Mouse (Mus musculus) midbrain, embryonic 13.5 days (tissue): ENCODE results near the gene Pex1. TPM values are rescaled to one million over a fixed set of nuclear protein-coding genes. Genes with fewer than 3 reads are reported as not detected.

Experiments
- ATAC-seq: fragments of 200-750 bp; cut with Nextera tagmentation; 2 replicates; pipeline ENCODE4 v1.8.0; 2017; ENCODE audit warnings: mild to moderate bottlenecking, moderate TSS enrichment, moderate library complexity
- H3K27ac ChIP-seq: fragments of 300-500 bp; sonication (generic); 2 replicates; pipeline ENCODE4 v1.5.1; 2015; ENCODE audit warnings: inconsistent platforms, mild to moderate bottlenecking, moderate library complexity
- H3K27me3 ChIP-seq: fragments of 300-500 bp; sonication (generic); 2 replicates; pipeline ENCODE4 v1.6.1; 2015; ENCODE audit warnings: mild to moderate bottlenecking, inconsistent platforms
- H3K36me3 ChIP-seq: fragments of 300-500 bp; sonication (generic); 2 replicates; pipeline ENCODE4 v1.6.1; 2015; ENCODE audit warnings: mild to moderate bottlenecking, inconsistent platforms
- H3K4me1 ChIP-seq: fragments of 300-500 bp; sonication (generic); replicated peaks from 2 replicates; pipeline ENCODE4 v1.6.1; 2015; ENCODE audit warnings: inconsistent platforms
- H3K4me2 ChIP-seq: fragments of 300-500 bp; sonication (generic); replicated peaks from 2 replicates; pipeline ENCODE4 v1.6.1; 2015; ENCODE audit warnings: moderate library complexity, mild to moderate bottlenecking, inconsistent platforms
- H3K4me3 ChIP-seq: fragments of 300-500 bp; sonication (generic); replicated peaks from 2 replicates; pipeline ENCODE4 v1.5.1; 2015; ENCODE audit warnings: mild to moderate bottlenecking, inconsistent platforms
- H3K9ac ChIP-seq: fragments of 300-500 bp; sonication (generic); replicated peaks from 2 replicates; pipeline ENCODE4 v1.6.1; 2015; ENCODE audit warnings: mild to moderate bottlenecking, inconsistent platforms
- H3K9me3 ChIP-seq: fragments of 300-500 bp; sonication (generic); 2 replicates; pipeline ENCODE4 v1.6.1; 2016; ENCODE audit warnings: mild to moderate bottlenecking, inconsistent platforms
- whole genome bisulfite sequencing: fragments of 180-500 bp; shearing (Covaris S2); methylation state at CpG from one replicate; pipeline ENCODE4 v1.1.7; 2015; 5-methylcytosine and 5-hydroxymethylcytosine counted together
- microRNA-seq: library from miRNA; unstranded; fragments of <30 nt; microRNA quantifications from one replicate; pipeline ENCODE4, GENCODE M21; 2016
- polyA plus RNA-seq: library from polyadenylated mRNA; unstranded; fragments of >200 nt; fragmentation: Nextera tagmentation; extraction: Ambion mirVana; gene quantifications from 2 replicates; pipeline ENCODE4 v1.2.1, GENCODE M21; 2015

Pex1 gene
- polyA plus RNA-seq, 1 experiment from 2014 or later = 23.7 TPM

GRCm38 (mm10) chr5:3669938-3670554 is 74.2 kb downstream of the Pex1 start:
- no peak for ATAC-seq
- Histone ChIP-seq H3K4me3 (no peak overlapping the region), H3K4me2 (no peak overlapping the region), H3K36me3 (no peaks in the 10 kb centered on the region), H3K9ac (no peak overlapping the region), H3K27ac (no peak overlapping the region), H3K9me3 (no peaks in the 10 kb centered on the region), H3K4me1 (no peaks in the 10 kb centered on the region), H3K27me3 (no peaks in the 10 kb centered on the region)
- WGBS = 92% methylated on average over 6 of the region's 6 CpGs

Small RNA genes within 50 kb of the gene (microRNA-seq; reads per million reads assigned to microRNA genes)
- not detected for gene Gm26238

Other genes starting within 250 kb of the Pex1 start
- gene Fam133b, start 52.2 kb upstream of the Pex1 start, polyA plus RNA-seq = 32.5 and 35.5 TPM in 2 replicates
- gene 1700109H08Rik, start 24.5 kb upstream of the Pex1 start, polyA plus RNA-seq = 4.1 and 4.3 TPM in 2 replicates
- 15.6 and 18.6 TPM in 2 replicates for gene Rbm48, start 519 bp downstream of the Pex1 start, polyA plus RNA-seq
- gene Tmbim7, start 55.1 kb downstream of the Pex1 start, polyA plus RNA-seq = not detected in 2 replicates
- gene Gatad1, start 61.1 kb downstream of the Pex1 start, polyA plus RNA-seq = 66.3 and 68.3 TPM in 2 replicates
- gene Ankib1, start 206.9 kb downstream of the Pex1 start, polyA plus RNA-seq = 17.6 and 18.2 TPM in 2 replicates
- gene Krit1, start 207.1 kb downstream of the Pex1 start, polyA plus RNA-seq = 71.6 and 73.3 TPM in 2 replicates
- gene Lrrd1, start 249.1 kb downstream of the Pex1 start, polyA plus RNA-seq = 0.15 and 0.16 TPM in 2 replicates